Mouse (Mus musculus) kidney, embryonic 16.5 days (tissue): ENCODE measurements around the gene Olfr390. TPM values are rescaled to one million over a fixed set of nuclear protein-coding genes. Genes with fewer than 3 reads are reported as not detected.

ENCODE experiments used
- ATAC-seq: fragments of 200-750 bp; cut with Nextera tagmentation; 2 replicates; pipeline ENCODE4 v1.8.0; 2017; ENCODE audit warnings: moderate TSS enrichment; ENCODE audit not compliant: low FRiP score, low TSS enrichment
- H3K27ac ChIP-seq: fragments of 300-500 bp; sonication (generic); 2 replicates; pipeline ENCODE4 v1.5.1; 2014; ENCODE audit warnings: low read length
- H3K27me3 ChIP-seq: fragments of 300-500 bp; sonication (generic); 2 replicates; pipeline ENCODE4 v1.6.1; 2014; ENCODE audit warnings: low read length, control low read depth, mixed read lengths; ENCODE audit not compliant: insufficient read depth
- H3K36me3 ChIP-seq: fragments of 300-500 bp; sonication (generic); 2 replicates; pipeline ENCODE4 v1.6.1; 2014; ENCODE audit warnings: low read length, control low read depth, mixed read lengths; ENCODE audit not compliant: insufficient read depth
- H3K4me1 ChIP-seq: fragments of 300-500 bp; sonication (generic); 2 replicates; pipeline ENCODE4 v1.6.1; 2014; ENCODE audit warnings: low read length, control low read depth, mixed read lengths; ENCODE audit not compliant: insufficient read depth
- H3K4me2 ChIP-seq: fragments of 300-500 bp; sonication (generic); replicated peaks from 2 replicates; pipeline ENCODE4 v1.6.1; 2014; ENCODE audit warnings: low read depth, low read length
- H3K4me3 ChIP-seq: fragments of 300-500 bp; sonication (generic); 2 replicates; pipeline ENCODE4 v1.5.1; 2014; ENCODE audit warnings: mild to moderate bottlenecking, low read length
- H3K9ac ChIP-seq: fragments of 300-500 bp; sonication (generic); replicated peaks from 2 replicates; pipeline ENCODE4 v1.6.1; 2014; ENCODE audit warnings: low read length
- H3K9me3 ChIP-seq: fragments of 300-500 bp; sonication (generic); 2 replicates; pipeline ENCODE4 v1.6.1; 2016; ENCODE audit warnings: low read length, control low read depth
- WGBS: fragments of 180-500 bp; shearing (Covaris S2); extraction: QIAGEN DNeasy Blood & Tissue Kit; methylation state at CpG from one replicate; pipeline ENCODE4 v1.1.7; 2014; 5-methylcytosine and 5-hydroxymethylcytosine counted together
- polyA plus RNA-seq: library from polyadenylated mRNA; unstranded; fragments of >200 nt; fragmentation: Nextera tagmentation; extraction: Ambion mirVana; gene quantifications from 2 replicates; pipeline ENCODE4 v1.2.1, GENCODE M21; 2015

Gene Olfr390
- polyA plus RNA-seq: not detected in 2 replicates

DNA sequence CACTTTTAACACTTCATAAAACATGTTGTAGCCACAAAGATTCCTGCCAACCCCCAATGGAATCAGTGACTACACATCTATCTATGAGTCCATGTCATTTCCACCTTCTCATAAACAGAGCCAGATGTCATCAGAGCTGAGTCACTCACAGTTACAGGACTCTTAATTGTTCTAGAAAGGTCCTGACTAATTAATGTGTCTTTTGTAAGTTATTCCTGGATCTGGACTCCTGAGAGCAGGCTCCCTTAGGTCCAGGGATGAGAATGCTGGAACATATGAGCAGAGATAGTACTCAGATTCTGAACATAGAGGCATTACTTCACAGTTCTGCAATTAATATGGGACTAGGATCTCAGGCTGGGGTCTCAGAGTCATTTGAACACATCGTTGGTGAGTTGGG, at the start of gene Olfr390:
Gene Olfr390, plus strand, starts transcription at position 301 of the 400 bp plus-strand sequence.
- Histone ChIP-seq H3K27ac (no peak within 1 kb of the TSS), H3K9ac (no peak within 1 kb of the TSS), H3K27me3 (no peaks in the 10 kb centered on the region), H3K4me3 (no peak within 1 kb of the TSS), H3K4me1 (no peaks in the 10 kb centered on the region), H3K9me3 (no peaks in the 10 kb centered on the region), H3K36me3 (no peaks in the 10 kb centered on the region), H3K4me2 (no peak within 1 kb of the TSS)
- ATAC-seq: no peak
- WGBS: 61% methylated on average over 1 of the region's 1 CpGs

DNA sequence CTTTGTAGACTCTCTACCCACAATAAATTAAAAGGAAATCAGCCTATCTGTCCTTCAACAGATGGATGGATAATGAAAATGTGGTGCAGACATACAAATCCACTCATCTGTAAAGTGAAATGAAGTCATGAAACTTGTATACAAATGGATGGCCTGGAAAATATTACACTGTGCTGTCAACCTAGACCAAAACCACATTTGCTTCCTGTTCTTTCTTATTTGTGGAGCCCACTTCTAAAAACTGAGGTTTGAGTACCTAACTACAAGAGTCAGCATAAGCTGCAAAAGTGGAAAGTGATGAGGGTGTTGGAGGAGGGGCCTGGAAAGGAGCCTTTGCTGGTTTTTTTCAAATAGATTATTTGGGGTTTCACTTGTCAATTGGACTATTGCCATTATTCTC, 23.6 kb upstream of the Olfr390 start:
- no peak overlapping the region for H3K9ac ChIP-seq
- no peaks in the 10 kb centered on the region for H3K4me1 ChIP-seq
- H3K9me3 ChIP-seq: peaks cover 10% of the 10 kb centered on the region
- no peaks in the 10 kb centered on the region for H3K27me3 ChIP-seq
- no peak overlapping the region for H3K4me3 ChIP-seq
- no peak overlapping the region for H3K27ac ChIP-seq
- ATAC-seq: no peak
- H3K4me2 ChIP-seq: no peak overlapping the region
- no peaks in the 10 kb centered on the region for H3K36me3 ChIP-seq

DNA sequence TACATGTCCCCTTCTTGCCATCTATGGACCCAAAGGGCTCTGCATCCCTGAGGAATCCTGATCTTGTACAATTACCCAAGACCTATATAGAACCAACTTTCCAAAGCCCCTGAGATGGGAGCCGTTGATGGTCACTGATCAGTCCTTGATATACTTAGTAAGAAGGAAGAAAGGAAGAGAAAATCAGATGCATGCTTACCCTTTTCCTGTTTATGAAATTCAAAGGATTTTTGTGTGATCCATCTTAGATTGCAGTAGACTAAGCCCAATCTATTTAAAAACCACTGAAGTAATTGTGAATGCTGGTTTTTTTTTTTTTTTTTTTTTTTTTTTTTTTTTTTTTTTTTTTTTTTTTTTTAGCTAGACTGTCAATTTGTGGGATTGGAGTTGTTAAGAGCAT, 2.2 kb upstream of the Olfr390 start, which contains the start of gene Olfr389:
Gene Olfr389, minus strand, starts transcription at position 101 of the 400 bp plus-strand sequence.
- H3K9ac ChIP-seq: no peak within 1 kb of the TSS
- H3K4me3 ChIP-seq: no peak within 1 kb of the TSS
- no peak within 1 kb of the TSS for H3K4me2 ChIP-seq
- no peak within 1 kb of the TSS for H3K27ac ChIP-seq
- no peaks in the 10 kb centered on the region for H3K4me1 ChIP-seq
- no peaks in the 10 kb centered on the region for H3K9me3 ChIP-seq
- ATAC-seq: no peak
- H3K27me3 ChIP-seq: no peaks in the 10 kb centered on the region
- H3K36me3 ChIP-seq: no peaks in the 10 kb centered on the region
- WGBS: 90% methylated on average over 1 of the region's 1 CpGs

DNA sequence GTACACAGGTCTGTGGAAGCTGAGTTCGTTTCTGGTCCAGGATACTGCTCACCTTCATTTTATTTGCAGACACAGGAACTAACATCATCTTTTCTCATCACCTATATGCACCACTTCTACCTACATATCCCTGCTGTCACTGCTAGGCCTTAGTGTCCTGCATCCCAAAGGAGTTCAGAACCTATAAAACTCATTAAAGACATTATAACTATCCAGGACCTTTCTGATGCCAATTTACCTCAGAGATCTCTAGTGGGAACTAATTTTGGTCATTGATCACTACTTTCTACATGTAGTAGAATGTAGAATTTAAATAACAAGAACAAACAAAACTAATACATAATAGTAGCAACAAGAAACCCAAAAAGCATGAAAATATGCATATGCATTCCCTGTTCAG, 20.2 kb downstream of the Olfr390 start, which contains the start of gene Olfr391-ps:
Gene Olfr391-ps, minus strand, starts transcription at position 101 of the 400 bp plus-strand sequence.
- Histone ChIP-seq H3K4me3 (no peak within 1 kb of the TSS), H3K4me2 (no peak within 1 kb of the TSS), H3K4me1 (no peaks in the 10 kb centered on the region), H3K27me3 (no peaks in the 10 kb centered on the region), H3K27ac (no peak within 1 kb of the TSS), H3K9me3 (no peaks in the 10 kb centered on the region), H3K36me3 (no peaks in the 10 kb centered on the region), H3K9ac (no peak within 1 kb of the TSS)
- ATAC-seq: no peak
- 17% methylated on average over 1 of the region's 1 CpGs for WGBS

DNA sequence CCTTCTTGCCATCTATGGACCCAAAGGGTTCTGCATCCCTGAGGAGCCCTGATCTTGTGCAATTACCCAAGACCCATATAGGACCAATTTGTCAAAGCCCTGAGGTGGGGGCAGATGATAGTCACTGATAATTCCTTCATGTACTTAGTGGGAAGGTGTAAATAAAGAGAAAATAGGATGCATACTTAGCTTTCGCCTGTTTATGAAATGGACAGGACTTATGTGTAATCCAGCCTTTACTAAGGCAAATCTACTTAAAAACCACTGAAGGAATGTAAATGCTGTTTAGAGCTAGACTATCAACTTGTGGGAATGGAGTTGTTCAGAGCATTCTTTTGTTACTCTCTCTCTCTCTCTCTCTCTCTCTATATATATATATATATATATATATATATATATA, 34.2 kb downstream of the Olfr390 start, which contains the start of gene Olfr392:
Gene Olfr392, minus strand, starts transcription at position 101 of the 400 bp plus-strand sequence.
- no peak for ATAC-seq

More for the DNA sequence above, 34.2 kb downstream of the Olfr390 start, which contains the start of gene Olfr392:
- H3K4me1 ChIP-seq: no peaks in the 10 kb centered on the region
- no peak within 1 kb of the TSS for H3K9ac ChIP-seq
- H3K4me3 ChIP-seq: no peak within 1 kb of the TSS
- no peak within 1 kb of the TSS for H3K27ac ChIP-seq
- H3K9me3 ChIP-seq: no peaks in the 10 kb centered on the region
- no peaks in the 10 kb centered on the region for H3K27me3 ChIP-seq
- WGBS: 97% methylated on average over 1 of the region's 1 CpGs
- H3K36me3 ChIP-seq: no peaks in the 10 kb centered on the region
- H3K4me2 ChIP-seq: no peak within 1 kb of the TSS

Other genes with a start within 250 kb of the Olfr390 start
- gene Olfr385, start 190.0 kb upstream of the Olfr390 start, polyA plus RNA-seq: not detected in 2 replicates
- not detected in 2 replicates for gene Olfr384, start 184.4 kb upstream of the Olfr390 start, polyA plus RNA-seq
- not detected in 2 replicates for gene Zfp735, start 94.2 kb upstream of the Olfr390 start, polyA plus RNA-seq
- gene Olfr389, start 2.3 kb upstream of the Olfr390 start, polyA plus RNA-seq: not detected in 2 replicates
- gene Olfr391-ps, start 20.1 kb downstream of the Olfr390 start, polyA plus RNA-seq: not detected in 2 replicates
- gene Olfr392, start 34.1 kb downstream of the Olfr390 start, polyA plus RNA-seq: not detected in 2 replicates
- not detected in 2 replicates for gene Olfr393, start 68.5 kb downstream of the Olfr390 start, polyA plus RNA-seq
- not detected in 2 replicates for gene Olfr394, start 107.8 kb downstream of the Olfr390 start, polyA plus RNA-seq
- gene Olfr395, start 126.3 kb downstream of the Olfr390 start, polyA plus RNA-seq: not detected in 2 replicates
- gene Olfr23, start 153.7 kb downstream of the Olfr390 start, polyA plus RNA-seq: not detected in 2 replicates
- gene Olfr397, start 177.9 kb downstream of the Olfr390 start, polyA plus RNA-seq: not detected in 2 replicates
- gene Olfr398, start 207.4 kb downstream of the Olfr390 start, polyA plus RNA-seq: not detected in 2 replicates